Mouse (Mus musculus) c-Kit-positive CD71-negative TER-119-negative erythroid progenitor cells, embryonic 14.5 days (primary cell): ENCODE measurements around the gene Stx11.

Experiments
- DNase-seq: peaks from one replicate; pipeline ENCODE4 v3.0.0-alpha.2; 2013; ENCODE audit warnings: low read depth

The Stx11 gene

DNA sequence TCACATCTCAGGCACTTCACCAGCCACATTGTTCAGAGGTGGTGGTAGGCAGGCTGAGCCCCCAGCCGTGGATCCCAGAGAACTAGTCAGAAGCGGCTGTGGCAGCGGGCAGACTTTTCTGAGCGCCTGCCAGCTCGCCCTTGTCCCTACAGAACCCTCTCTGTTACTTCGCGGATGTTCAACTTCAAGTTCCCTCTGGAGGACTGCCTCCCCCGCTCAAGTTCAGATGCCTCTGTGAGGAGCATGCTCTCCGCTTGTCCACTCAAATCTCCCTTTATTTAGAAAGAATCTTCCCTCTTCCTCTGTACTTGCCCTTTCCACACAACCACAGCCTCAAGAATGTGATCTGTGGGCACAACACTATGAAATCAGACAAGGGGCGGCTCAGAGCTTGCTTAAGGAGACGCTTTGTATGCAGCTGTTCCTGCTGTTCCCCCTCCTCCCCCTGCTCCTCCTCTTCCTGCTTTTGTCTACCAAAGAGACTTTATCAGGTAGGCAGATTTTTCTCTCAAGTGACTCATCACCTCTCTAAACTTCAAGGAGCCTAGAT lies 52.0 kb downstream of the Stx11 start:
- DNase-seq, result no peak

DNA sequence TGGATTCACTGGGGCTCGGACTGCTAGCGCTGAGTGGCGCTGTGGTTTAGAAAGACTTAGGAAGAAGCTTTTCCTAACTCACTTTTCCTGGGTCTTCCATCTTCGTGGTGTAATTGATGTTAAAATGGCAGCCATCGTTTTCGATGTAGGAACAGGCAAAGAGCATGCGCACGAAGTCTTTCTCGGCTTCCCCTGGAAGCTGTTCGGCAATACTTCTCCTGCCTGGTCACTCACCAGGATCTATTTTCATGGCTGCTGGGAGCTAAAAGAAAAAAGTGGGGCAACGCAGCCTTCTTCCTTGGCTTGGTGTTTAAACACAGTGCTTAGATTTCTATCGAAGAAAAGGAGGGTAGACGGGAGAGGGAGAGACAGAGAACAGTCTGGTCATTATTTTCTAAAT lies 52.6 kb downstream of the Stx11 start:
- no peak for DNase-seq

GRCm38 (mm10) chr10:12909891-12910290 lies 54.2 kb downstream of the Stx11 start:
- no peak for DNase-seq

- no peak for DNase-seq
Observed at GRCm38 (mm10) chr10:12909179-12909578, 54.9 kb downstream of the Stx11 start.

GRCm38 (mm10) chr10:12904140-12904528 lies 60.0 kb downstream of the Stx11 start:
- no peak for DNase-seq

GRCm38 (mm10) chr10:12903440-12904139 lies 60.5 kb downstream of the Stx11 start:
- no peak for DNase-seq

DNA sequence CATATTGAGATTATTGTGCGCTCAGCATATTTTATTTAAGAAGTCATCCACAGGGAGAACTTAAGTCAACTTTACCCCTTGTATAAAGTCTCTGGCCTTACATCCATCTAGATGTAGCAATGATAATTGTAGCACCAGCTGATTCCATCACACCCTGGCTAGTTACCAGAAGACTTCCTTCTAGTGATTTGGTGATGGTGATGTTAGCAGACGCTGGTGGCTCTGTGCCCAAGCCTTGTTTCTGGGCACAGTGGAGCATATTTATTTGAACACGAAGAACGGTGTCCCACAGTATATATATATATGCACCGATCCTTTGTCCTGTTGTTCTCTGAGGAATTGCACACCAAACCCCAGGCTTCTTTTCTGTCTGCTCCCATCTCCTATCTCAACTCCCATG lies 64.2 kb downstream of the Stx11 start:
- no peak for DNase-seq

GRCm38 (mm10) chr10:12893339-12893738 lies 70.8 kb downstream of the Stx11 start:
- no peak for DNase-seq

DNA sequence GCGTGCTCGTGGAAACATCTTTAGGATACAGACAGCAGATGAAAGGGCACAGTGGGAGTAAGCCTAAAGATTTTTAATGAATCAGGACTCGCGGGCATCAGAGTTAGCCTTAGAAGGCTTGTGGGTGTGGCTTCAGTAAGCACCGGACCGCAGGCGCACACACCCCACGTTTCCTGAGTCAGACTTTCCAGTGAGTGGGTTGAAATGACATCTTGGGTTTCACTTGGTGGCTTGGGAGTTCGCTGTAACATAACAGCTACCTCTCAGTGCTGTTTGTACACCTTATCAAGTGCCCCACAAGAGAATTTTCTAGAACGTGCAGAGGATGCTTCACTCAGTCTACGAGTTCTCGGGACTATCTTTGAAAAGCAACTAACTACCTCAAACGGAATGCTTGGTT lies 75.7 kb downstream of the Stx11 start:
- no peak for DNase-seq
